Mouse (Mus musculus): ENCODE measurements around the gene Auts2. TPM values are rescaled to one million over a fixed set of nuclear protein-coding genes. Genes with fewer than 3 reads are reported as not detected.

Gene Auts2
- total and polyA plus RNA-seq, 3 experiments: not detected

GRCm38 (mm10) chr5:131435239-131435876 lies 1107.8 kb downstream of the Auts2 start:
- Histone ChIP-seq H3K36me3 (replicated peaks in 1 of 2; ENCODE audit: control insufficient read depth in 1 of 2, insufficient read depth in 1 of 2, low read length in 1 of 2) (no peaks in the 10 kb centered on the region), H3K4me3 (replicated peaks in 1 of 3; ENCODE audit: low read depth in 2 of 3, low read length in 2 of 3, poor library complexity in 1 of 3) (no peak overlapping the region), H3K9me3 (replicated peaks; ENCODE audit: low read length) (peaks cover 75% of the 10 kb centered on the region), H3K4me2 (ENCODE audit: insufficient read depth, low read depth, poor library complexity, severe bottlenecking) (no peak overlapping the region), H3K79me2 (replicated peaks; ENCODE audit: control insufficient read depth, extremely low read depth, insufficient read depth, poor library complexity, severe bottlenecking) (no peaks in the 10 kb centered on the region), H3K4me1 (ENCODE audit: control insufficient read depth in 1 of 2, insufficient read depth in 2 of 2) (no peaks in the 10 kb centered on the region), H3K27ac (ENCODE audit: insufficient read depth, low read depth) (no peak overlapping the region), H3K9ac (ENCODE audit: insufficient read depth, low read depth) (no peak overlapping the region), H3K27me3 (replicated peaks) (no peaks in the 10 kb centered on the region)
- in situ Hi-C loops (cut with MboI; ENCODE audit: low pct_ligation_motif_present, low pct_unique_long_range_greater_than_20kb, low sequenced_read_pairs) (loop anchor here (25.0 kb wide), 1 partner anchor 573 kb away; no protein-coding TSS in a partner anchor), dilution Hi-C loops (cut with MboI; ENCODE audit: extremely low pct_ligation_motif_present, extremely low pct_unique_long_range_greater_than_20kb, low sequenced_read_pairs) (no loop called here)
- no peak for TF ChIP-seq RCOR1 (conservative IDR thresholded peaks at IDR 0.05; ENCODE audit: low read depth, low read length)
- TF ChIP-seq MAFK (IDR thresholded peaks at IDR 0.05; ENCODE audit: insufficient replicate concordance, low read length): no peak
- TF ChIP-seq PAX5 (IDR thresholded peaks at IDR 0.05; ENCODE audit: low read length): no peak
- TF ChIP-seq MAZ (IDR thresholded peaks at IDR 0.05; ENCODE audit: low read depth, low read length): no peak
- no peak for TF ChIP-seq CTCF (conservative IDR thresholded peaks at IDR 0.05 in 1 of 2, IDR thresholded peaks at IDR 0.05 in 1 of 2; ENCODE audit: low read depth in 2 of 2, low read length in 2 of 2)
- no peak for TF ChIP-seq KAT2A (IDR thresholded peaks at IDR 0.05; ENCODE audit: insufficient replicate concordance, low read length)
- no peak for DNase-seq (ENCODE audit: extremely low read depth)

- dilution Hi-C loops (cut with MboI; ENCODE audit: extremely low pct_ligation_motif_present, extremely low pct_unique_long_range_greater_than_20kb, low sequenced_read_pairs): no loop called here
- H3K9me3 ChIP-seq (replicated peaks; ENCODE audit: low read length): peaks cover 77% of the 10 kb centered on the region
- in situ Hi-C loops (cut with MboI; ENCODE audit: low pct_ligation_motif_present, low pct_unique_long_range_greater_than_20kb, low sequenced_read_pairs): loop anchor here (25.0 kb wide), 1 partner anchor 571 kb away; no protein-coding TSS in a partner anchor
Measured at GRCm38 (mm10) chr5:131433291-131433690, 1109.9 kb downstream of the Auts2 start.

GRCm38 (mm10) chr5:131431896-131432295 lies 1111.2 kb downstream of the Auts2 start:
- Histone ChIP-seq H3K36me3 (replicated peaks in 1 of 2; ENCODE audit: control insufficient read depth in 1 of 2, insufficient read depth in 1 of 2, low read length in 1 of 2) (no peaks in the 10 kb centered on the region), H3K4me1 (ENCODE audit: control insufficient read depth in 1 of 2, insufficient read depth in 2 of 2) (no peaks in the 10 kb centered on the region), H3K4me2 (ENCODE audit: insufficient read depth, low read depth, poor library complexity, severe bottlenecking) (no peak overlapping the region), H3K27ac (ENCODE audit: insufficient read depth, low read depth) (no peak overlapping the region), H3K79me2 (replicated peaks; ENCODE audit: control insufficient read depth, extremely low read depth, insufficient read depth, poor library complexity, severe bottlenecking) (no peaks in the 10 kb centered on the region), H3K9me3 (replicated peaks; ENCODE audit: low read length) (peaks cover 80% of the 10 kb centered on the region), H3K4me3 (replicated peaks in 1 of 3; ENCODE audit: low read depth in 2 of 3, low read length in 2 of 3, poor library complexity in 1 of 3) (no peak overlapping the region), H3K9ac (ENCODE audit: insufficient read depth, low read depth) (no peak overlapping the region), H3K27me3 (replicated peaks) (no peaks in the 10 kb centered on the region)
- no peak for DNase-seq (ENCODE audit: extremely low read depth)
- in situ Hi-C loops (cut with MboI; ENCODE audit: low pct_ligation_motif_present, low pct_unique_long_range_greater_than_20kb, low sequenced_read_pairs) (loop anchor here (25.0 kb wide), 1 partner anchor 570 kb away; no protein-coding TSS in a partner anchor), dilution Hi-C loops (cut with MboI; ENCODE audit: extremely low pct_ligation_motif_present, extremely low pct_unique_long_range_greater_than_20kb, low sequenced_read_pairs) (no loop called here)
- TF ChIP-seq NELFE (IDR thresholded peaks at IDR 0.05; ENCODE audit: low read depth, low read length) (no peak), UBTF (IDR thresholded peaks at IDR 0.05; ENCODE audit: low read depth, low read length) (no peak), KAT2A (IDR thresholded peaks at IDR 0.05; ENCODE audit: insufficient replicate concordance, low read length) (no peak), IRF4 (IDR thresholded peaks at IDR 0.05; ENCODE audit: low read depth, low read length) (no peak), TBP (conservative IDR thresholded peaks at IDR 0.05; ENCODE audit: low read depth, low read length) (no peak), USF1 (IDR thresholded peaks at IDR 0.05; ENCODE audit: low read depth, low read length) (no peak), NRF1 (IDR thresholded peaks at IDR 0.05; ENCODE audit: low read depth, low read length) (no peak), BHLHE40 (IDR thresholded peaks at IDR 0.05; ENCODE audit: low read depth, low read length) (no peak), MAX (IDR thresholded peaks at IDR 0.05; ENCODE audit: low read length) (no peak), POLR2A (IDR thresholded peaks at IDR 0.05; ENCODE audit: low read depth, low read length) (no peak), GABPA (IDR thresholded peaks at IDR 0.05; ENCODE audit: insufficient replicate concordance, low read depth, low read length) (no peak), MEF2A (IDR thresholded peaks at IDR 0.05; ENCODE audit: borderline replicate concordance, low read depth, low read length) (no peak), POLR2AphosphoS2 (IDR thresholded peaks at IDR 0.05; ENCODE audit: low read depth, low read length) (no peak), USF2 (conservative IDR thresholded peaks at IDR 0.05; ENCODE audit: low read depth, low read length) (no peak), ZC3H11A (IDR thresholded peaks at IDR 0.05; ENCODE audit: low read depth, low read length) (no peak), ELF1 (IDR thresholded peaks at IDR 0.05; ENCODE audit: low read depth, low read length) (no peak), JUN (IDR thresholded peaks at IDR 0.05; ENCODE audit: insufficient read depth, low read depth, low read length) (no peak), ZKSCAN1 (IDR thresholded peaks at IDR 0.05; ENCODE audit: borderline replicate concordance, low read depth, low read length) (no peak)

More at GRCm38 (mm10) chr5:131433291-131433690, 1109.9 kb downstream of the Auts2 start:
- Histone ChIP-seq H3K79me2 (replicated peaks; ENCODE audit: control insufficient read depth, extremely low read depth, insufficient read depth, poor library complexity, severe bottlenecking) (no peaks in the 10 kb centered on the region), H3K27ac (ENCODE audit: insufficient read depth, low read depth) (no peak overlapping the region), H3K4me2 (ENCODE audit: insufficient read depth, low read depth, poor library complexity, severe bottlenecking) (no peak overlapping the region), H3K27me3 (replicated peaks) (no peaks in the 10 kb centered on the region), H3K36me3 (replicated peaks in 1 of 2; ENCODE audit: control insufficient read depth in 1 of 2, insufficient read depth in 1 of 2, low read length in 1 of 2) (no peaks in the 10 kb centered on the region), H3K9ac (ENCODE audit: insufficient read depth, low read depth) (no peak overlapping the region), H3K4me3 (replicated peaks in 1 of 3; ENCODE audit: low read depth in 2 of 3, low read length in 2 of 3, poor library complexity in 1 of 3) (no peak overlapping the region), H3K4me1 (ENCODE audit: control insufficient read depth in 1 of 2, insufficient read depth in 2 of 2) (no peaks in the 10 kb centered on the region)
- no peak for DNase-seq (ENCODE audit: extremely low read depth)
- no peak for TF ChIP-seq IRF4 (IDR thresholded peaks at IDR 0.05; ENCODE audit: low read depth, low read length)
- no peak for TF ChIP-seq USF2 (conservative IDR thresholded peaks at IDR 0.05; ENCODE audit: low read depth, low read length)
- no peak for TF ChIP-seq CHD2 (IDR thresholded peaks at IDR 0.05; ENCODE audit: low read length)
- no peak for TF ChIP-seq SIN3A (IDR thresholded peaks at IDR 0.05; ENCODE audit: low read length)
- no peak for TF ChIP-seq UBTF (IDR thresholded peaks at IDR 0.05; ENCODE audit: low read depth, low read length)
- TF ChIP-seq RAD21 (IDR thresholded peaks at IDR 0.05; ENCODE audit: low read depth, low read length): no peak
- TF ChIP-seq JUN (IDR thresholded peaks at IDR 0.05; ENCODE audit: insufficient read depth, low read depth, low read length): no peak
- TF ChIP-seq HCFC1 (IDR thresholded peaks at IDR 0.05; ENCODE audit: low read depth, low read length): no peak
- TF ChIP-seq TCF12 (IDR thresholded peaks at IDR 0.05; ENCODE audit: low read depth, low read length): no peak

Measured in CH12.LX (cell line).